Mouse (Mus musculus) brain, embryonic 14.5 days (tissue): ENCODE results near the gene 4933415A04Rik. TPM values are rescaled to one million over a fixed set of nuclear protein-coding genes. Genes with fewer than 3 reads are reported as not detected.

Source experiments
- DNase-seq: peaks from one replicate; pipeline ENCODE4 v3.0.0-alpha.2; 2011; ENCODE audit warnings: low read depth
- CTCF ChIP-seq: fragments of 200-500 bp; IDR thresholded peaks from 2 replicates; pipeline ENCODE4 v1.5.1; 2012; ENCODE audit warnings: inconsistent platforms, mild to moderate bottlenecking, moderate library complexity, borderline replicate concordance; ENCODE audit not compliant: insufficient read depth, insufficient read length; ENCODE audit errors: extremely low read depth
- POLR2A ChIP-seq: fragments of 200-500 bp; IDR thresholded peaks from 2 replicates; pipeline ENCODE4 v1.6.1; 2012; ENCODE audit warnings: mild to moderate bottlenecking, inconsistent platforms, borderline replicate concordance; ENCODE audit not compliant: poor library complexity, insufficient read depth, insufficient read length, severe bottlenecking; ENCODE audit errors: extremely low read depth
- polyA plus RNA-seq: library from polyadenylated mRNA; depleted of rRNA; stranded (reverse); fragments of >200 nt; gene quantifications from 2 replicates; pipeline ENCODE4 v1.2.3, GENCODE M21; 2012; rRNA removed

Gene 4933415A04Rik
- polyA plus RNA-seq, 1 experiment = 1.2 TPM

DNA sequence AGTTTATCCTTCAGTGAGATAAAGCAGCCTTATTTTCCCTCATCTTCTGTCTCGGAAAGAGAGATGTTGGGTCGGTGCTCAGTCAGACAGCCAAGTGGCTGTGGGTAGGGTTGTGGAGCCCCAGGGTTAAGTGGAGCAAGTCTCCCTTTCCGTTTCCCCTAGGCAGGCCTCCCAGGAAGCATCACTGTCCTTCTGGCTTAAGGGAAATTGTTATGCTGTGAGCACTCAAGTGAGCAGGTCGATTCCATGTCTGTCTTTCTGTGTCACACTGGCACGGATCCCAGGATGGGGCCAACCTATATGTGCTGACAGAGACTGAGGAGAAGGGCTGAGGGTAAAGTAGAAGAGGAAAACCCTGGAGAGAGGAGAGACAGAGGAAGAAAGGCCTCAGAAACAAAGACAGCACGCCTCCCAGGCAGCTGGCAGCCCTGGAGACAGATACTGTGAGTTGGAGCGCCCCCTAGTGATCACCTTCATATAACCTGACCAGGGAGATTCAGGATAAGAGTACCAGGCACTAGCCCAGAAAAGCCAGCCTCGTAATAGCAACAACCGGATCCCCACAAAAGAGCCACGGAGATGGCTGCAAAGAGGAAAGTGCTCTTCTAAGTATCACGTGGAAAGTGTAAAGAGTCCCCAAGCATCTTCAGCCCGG is 26.1 kb downstream of the 4933415A04Rik start:
- DNase-seq = peak; percentile 94
- TF ChIP-seq CTCF (peak; percentile 92), POLR2A (no peak)

DNA sequence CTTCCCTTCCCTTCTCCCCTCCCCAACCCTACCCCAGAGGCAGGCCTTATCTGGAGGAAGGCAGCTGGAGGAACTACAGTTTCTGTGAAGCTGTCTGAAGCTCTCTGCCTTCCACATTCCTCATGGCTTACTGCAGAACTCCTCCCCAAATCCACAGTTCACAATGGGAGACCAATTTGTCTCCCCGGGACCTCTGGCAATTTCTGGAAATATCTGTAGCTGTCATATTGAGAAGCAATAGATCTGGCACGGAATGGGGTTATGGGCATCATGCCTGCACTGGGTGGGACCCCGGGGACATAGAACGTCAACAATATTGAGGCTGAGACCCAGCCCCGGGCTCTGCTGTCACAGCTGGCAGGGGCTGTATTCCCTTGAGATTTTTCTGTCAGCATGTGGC is 31.1 kb downstream of the 4933415A04Rik start:
- peak; percentile 43 for DNase-seq
- TF ChIP-seq POLR2A (no peak), CTCF (no peak)

DNA sequence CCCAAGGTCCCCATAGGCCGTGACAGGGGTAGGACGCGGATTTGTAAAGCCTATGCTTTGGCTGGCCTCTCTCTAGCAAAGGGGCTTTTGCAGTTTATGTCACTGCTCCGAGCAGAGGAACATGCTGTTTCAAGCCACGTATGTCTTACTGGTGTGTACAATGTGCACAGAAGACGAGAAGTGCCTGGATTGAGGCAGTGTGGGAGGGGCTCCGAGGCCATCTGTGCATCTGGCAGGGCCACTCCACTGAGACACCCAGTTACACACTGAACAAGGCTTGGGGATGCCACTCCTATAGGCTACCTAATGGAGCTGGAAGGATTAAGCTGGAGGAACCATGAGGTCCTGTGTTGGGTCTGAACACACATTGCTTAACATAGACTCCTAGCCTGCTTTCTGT is 31.6 kb downstream of the 4933415A04Rik start:
- TF ChIP-seq POLR2A = no peak
- no peak for TF ChIP-seq CTCF
- peak; percentile 64 for DNase-seq

GRCm38 (mm10) chr11:43621769-43622168 is 34.9 kb downstream of the 4933415A04Rik start:
- no peak for DNase-seq
- TF ChIP-seq CTCF = no peak
- TF ChIP-seq POLR2A = no peak

DNA sequence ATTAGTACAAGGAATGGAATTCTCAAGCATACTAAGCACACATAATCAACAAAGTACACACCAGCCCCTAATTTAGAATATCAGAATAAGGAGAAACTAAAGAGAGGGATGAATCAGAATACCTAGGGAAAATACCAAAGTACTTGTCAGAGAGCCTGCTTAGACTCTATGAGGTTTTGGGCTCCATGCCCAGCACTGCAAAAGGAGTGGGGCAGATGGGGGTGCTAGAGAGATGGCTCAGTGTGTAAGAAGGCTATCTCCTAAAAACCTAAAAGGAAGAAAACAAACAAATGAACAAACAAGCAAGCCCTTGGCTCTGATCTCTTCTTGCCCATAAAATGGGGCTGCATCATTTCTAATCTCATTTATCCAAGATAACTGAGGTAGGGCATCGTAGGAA is 37.5 kb downstream of the 4933415A04Rik start:
- DNase-seq = peak; percentile 50
- TF ChIP-seq CTCF = no peak
- TF ChIP-seq POLR2A = no peak

- TF ChIP-seq CTCF = no peak
- no peak for TF ChIP-seq POLR2A
- DNase-seq = peak; percentile 78
Observed at GRCm38 (mm10) chr11:43626300-43626926, 39.6 kb downstream of the 4933415A04Rik start.

GRCm38 (mm10) chr11:43626927-43627645 is 40.2 kb downstream of the 4933415A04Rik start:
- TF ChIP-seq CTCF (no peak), POLR2A (no peak)
- DNase-seq = no peak

- TF ChIP-seq CTCF (no peak), POLR2A (no peak)
- no peak for DNase-seq
Observed at GRCm38 (mm10) chr11:43631645-43632044, 44.8 kb downstream of the 4933415A04Rik start.

DNA sequence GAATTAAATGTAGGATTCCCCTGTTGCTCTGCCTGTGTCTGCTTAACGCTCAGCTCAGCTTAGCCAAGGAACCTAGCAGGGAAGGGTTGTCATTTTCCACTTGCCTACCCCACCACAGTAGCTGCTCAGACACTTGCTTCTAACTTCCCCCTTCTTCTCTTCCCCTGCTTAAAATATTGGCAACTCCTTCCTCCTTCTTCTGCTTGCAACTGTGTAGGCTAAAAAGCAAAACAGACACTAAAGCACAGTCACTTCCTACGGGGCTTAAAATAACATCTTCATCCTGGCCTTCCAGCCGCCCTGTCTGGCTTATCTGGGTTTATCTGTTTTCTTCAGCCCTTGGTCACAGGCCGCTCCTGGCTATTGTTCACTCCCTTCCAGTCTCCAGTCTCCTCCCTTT is 45.7 kb downstream of the 4933415A04Rik start:
- no peak for DNase-seq
- no peak for TF ChIP-seq CTCF

DNA sequence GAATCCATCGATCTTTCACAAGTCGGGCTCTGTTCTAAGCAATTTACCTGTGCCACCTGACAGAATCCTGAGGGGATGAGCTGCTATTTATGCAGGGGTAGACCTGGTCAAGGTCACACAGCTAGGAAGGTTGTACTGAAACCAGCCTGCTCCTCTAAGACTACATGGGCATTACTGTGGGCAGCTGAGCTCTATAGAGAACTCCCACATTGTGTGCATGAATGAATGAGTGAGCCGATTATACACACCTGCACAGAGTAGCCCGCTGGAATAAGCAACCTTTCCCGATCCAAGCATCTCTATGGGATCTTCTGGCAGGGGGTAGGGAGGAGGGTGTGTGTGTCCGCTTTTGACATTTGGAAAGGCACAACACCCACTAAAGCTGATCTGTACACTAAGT is 46.3 kb downstream of the 4933415A04Rik start:
- no peak for TF ChIP-seq CTCF
- no peak for TF ChIP-seq POLR2A
- DNase-seq = no peak

DNA sequence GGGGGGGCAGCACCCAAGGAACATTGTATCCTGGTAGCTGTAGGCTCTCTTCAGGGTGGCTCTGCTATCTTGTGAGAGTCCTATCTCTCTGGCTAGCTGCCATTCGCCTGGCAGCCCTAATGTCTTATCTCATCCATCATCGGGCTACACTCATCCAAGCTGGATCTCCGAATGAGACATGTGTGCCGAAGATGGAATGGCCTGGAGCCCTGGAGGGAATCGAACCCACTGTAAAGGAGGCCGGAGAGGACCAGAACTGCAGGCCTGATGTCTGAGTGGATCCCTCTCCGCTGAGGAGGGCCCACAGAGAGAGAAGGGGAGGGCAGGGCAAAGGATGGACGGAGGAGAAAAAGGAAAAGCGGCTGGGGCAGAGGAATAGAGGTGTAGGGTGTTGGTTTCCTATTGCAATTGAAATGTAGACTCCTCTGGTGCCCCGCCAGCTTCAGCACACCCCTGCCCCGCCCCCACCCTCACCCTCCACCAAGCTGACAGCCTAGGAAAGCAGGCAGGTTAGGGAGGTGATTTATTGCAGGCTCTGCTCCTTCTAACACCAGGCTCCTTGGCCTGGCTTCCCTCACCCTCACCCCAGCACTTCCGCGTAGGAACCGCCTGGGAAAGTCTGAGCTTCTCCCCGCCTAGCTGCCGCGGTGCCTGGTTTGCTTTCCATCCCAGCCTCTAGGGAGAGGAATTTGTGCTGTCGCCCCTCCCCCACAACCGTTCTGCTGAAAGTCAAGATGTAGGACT is 47.0 kb downstream of the 4933415A04Rik start:
- DNase-seq = peak; percentile 82
- TF ChIP-seq POLR2A (no peak), CTCF (no peak)

GRCm38 (mm10) chr11:43636761-43637160 is 49.9 kb downstream of the 4933415A04Rik start:
- TF ChIP-seq POLR2A (no peak), CTCF (no peak)
- DNase-seq = no peak

DNA sequence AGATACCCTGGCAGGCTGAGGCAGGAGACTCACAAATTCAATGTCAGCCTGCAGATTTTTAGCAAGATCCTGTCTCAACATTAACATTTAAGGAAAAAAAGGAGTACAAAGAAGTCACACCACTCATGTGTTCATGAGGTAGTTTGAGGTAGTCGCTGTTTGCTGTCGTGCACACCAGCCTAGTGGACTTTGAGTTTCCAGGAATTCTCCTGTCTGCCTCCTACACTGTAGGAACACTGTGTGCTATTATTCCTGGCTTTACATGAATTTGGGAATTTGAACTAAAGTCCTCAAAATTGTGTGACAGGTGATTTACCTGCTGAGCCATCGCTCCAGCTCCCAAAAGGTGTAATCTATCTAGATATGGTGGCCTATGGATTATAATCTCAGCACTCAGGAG is 51.6 kb downstream of the 4933415A04Rik start:
- no peak for TF ChIP-seq POLR2A
- TF ChIP-seq CTCF = no peak
- no peak for DNase-seq

Other genes starting within 250 kb of the 4933415A04Rik start
- 22.7 and 31.9 TPM in 2 replicates for gene Pttg1, start 160.8 kb upstream of the 4933415A04Rik start, polyA plus RNA-seq
- gene Slu7, start 153.3 kb upstream of the 4933415A04Rik start, polyA plus RNA-seq = 7.9 and 17.1 TPM in 2 replicates
- 5.0 and 7.2 TPM in 2 replicates for gene C1qtnf2, start 112.8 kb upstream of the 4933415A04Rik start, polyA plus RNA-seq
- 6.2 and 8.2 TPM in 2 replicates for gene Ccnjl, start 58.3 kb upstream of the 4933415A04Rik start, polyA plus RNA-seq
- not detected in 2 replicates for gene Fabp6, start 14.5 kb downstream of the 4933415A04Rik start, polyA plus RNA-seq
- 38.7 and 49.7 TPM in 2 replicates for gene Pwwp2a, start 95.0 kb downstream of the 4933415A04Rik start, polyA plus RNA-seq
- 39.1 and 44.9 TPM in 2 replicates for gene Ttc1, start 161.0 kb downstream of the 4933415A04Rik start, polyA plus RNA-seq